Mouse (Mus musculus): ENCODE measurements around the gene Ankrd52. TPM values are rescaled to one million over a fixed set of nuclear protein-coding genes. Genes with fewer than 3 reads are reported as not detected.
A peak's percentile ranks its signal among the peaks of the same experiment; 100 is the strongest.
"Not testable (repeated sequence)": the region's sequence is repeated elsewhere in the genome, so short reads cannot be mapped to it uniquely, and the experiment has no call there.

Gene Ankrd52
- total RNA-seq (2022): 10 to 100 TPM; 53.7 to 90.5 (median 68.1) TPM

GRCm38 (mm10) chr10:128376455-128377211, at the start of gene Ankrd52:
Ankrd52 (plus strand) TSS chr10:128377115.
- peak; percentile 69 for DNase-seq

- DNase-seq: no peak
Measured at GRCm38 (mm10) chr10:128327610-128328009, 49.3 kb upstream of the Ankrd52 start.

GRCm38 (mm10) chr10:128332358-128333249, 44.3 kb upstream of the Ankrd52 start:
- not testable (repeated sequence) for DNase-seq

- peak; percentile 48 for DNase-seq
Measured at GRCm38 (mm10) chr10:128335582-128335981, 41.3 kb upstream of the Ankrd52 start.

GRCm38 (mm10) chr10:128336195-128336594, 40.7 kb upstream of the Ankrd52 start:
- DNase-seq: no peak

GRCm38 (mm10) chr10:128336597-128336996, 40.3 kb upstream of the Ankrd52 start:
- DNase-seq: no peak

- peak; percentile 95 for DNase-seq
Measured at GRCm38 (mm10) chr10:128337306-128338181, 39.4 kb upstream of the Ankrd52 start, which contains the start of gene Cs. Cs (plus strand) TSS chr10:128337734.

- no peak for DNase-seq
Measured at GRCm38 (mm10) chr10:128338415-128338814, 38.5 kb upstream of the Ankrd52 start.

- DNase-seq: no peak
Measured at GRCm38 (mm10) chr10:128338948-128339347, 38.0 kb upstream of the Ankrd52 start.

GRCm38 (mm10) chr10:128340257-128340656, 36.7 kb upstream of the Ankrd52 start:
- no peak for DNase-seq

GRCm38 (mm10) chr10:128343436-128343835, 33.5 kb upstream of the Ankrd52 start:
- no peak for DNase-seq

- peak; percentile 85 for DNase-seq
Measured at GRCm38 (mm10) chr10:128344568-128345275, 32.2 kb upstream of the Ankrd52 start.

GRCm38 (mm10) chr10:128347541-128347940, 29.4 kb upstream of the Ankrd52 start:
- no peak for DNase-seq

- DNase-seq: no peak
Measured at GRCm38 (mm10) chr10:128358796-128359195, 18.1 kb upstream of the Ankrd52 start.

- DNase-seq: peak; percentile 68
Measured at GRCm38 (mm10) chr10:128359226-128359625, 17.7 kb upstream of the Ankrd52 start.

- no peak for DNase-seq
Measured at GRCm38 (mm10) chr10:128361836-128362235, 15.1 kb upstream of the Ankrd52 start.

GRCm38 (mm10) chr10:128362568-128362967, 14.3 kb upstream of the Ankrd52 start:
- no peak for DNase-seq

- no peak for DNase-seq
Measured at GRCm38 (mm10) chr10:128367899-128368401, 9.0 kb upstream of the Ankrd52 start.

GRCm38 (mm10) chr10:128368402-128369217, 8.3 kb upstream of the Ankrd52 start, which contains the start of gene Coq10a:
Coq10a (minus strand) TSS chr10:128368997.
- DNase-seq: peak; percentile 92

GRCm38 (mm10) chr10:128369218-128369543, 7.7 kb upstream of the Ankrd52 start:
- DNase-seq: no peak
